Mouse (Mus musculus) CH12.LX (cell line): ENCODE data around the gene Gm8126.
"Not testable (repeated sequence)": the region's sequence is repeated elsewhere in the genome, so short reads cannot be mapped to it uniquely, and the experiment has no call there.

Source experiments
- BHLHE40 ChIP-seq: IDR thresholded peaks from 2 replicates; pipeline ENCODE4 v1.6.1; 2011; ENCODE audit warnings: mild to moderate bottlenecking, low read depth, low read length, improper control_type of control experiment
- CTCF ChIP-seq, 2 experiments: IDR thresholded peaks in 1 of 2; conservative IDR thresholded peaks in 1 of 2; 2 replicates each; pipeline ENCODE4 v1.5.1; 2011 to 2012; ENCODE audit warnings: low read depth in 2 of 2, low read length in 2 of 2, improper control_type of control experiment in 1 of 2, inconsistent platforms in 1 of 2, mild to moderate bottlenecking in 1 of 2, moderate library complexity in 1 of 2
- E2F4 ChIP-seq: IDR thresholded peaks from 2 replicates; pipeline ENCODE4 v1.6.1; 2011; ENCODE audit warnings: low read depth, low read length, improper control_type of control experiment; ENCODE audit not compliant: insufficient replicate concordance
- ELF1 ChIP-seq: IDR thresholded peaks from 2 replicates; pipeline ENCODE4 v1.6.1; 2014; ENCODE audit warnings: low read depth, mild to moderate bottlenecking, inconsistent platforms, low read length, improper control_type of control experiment
- MAFK ChIP-seq: IDR thresholded peaks from 2 replicates; pipeline ENCODE4 v1.6.1; 2011; ENCODE audit warnings: low read length, improper control_type of control experiment; ENCODE audit not compliant: insufficient replicate concordance
- MAZ ChIP-seq: IDR thresholded peaks from 2 replicates; pipeline ENCODE4 v1.6.1; 2012; ENCODE audit warnings: low read depth, mild to moderate bottlenecking, inconsistent platforms, low read length, improper control_type of control experiment, moderate library complexity
- POLR2A ChIP-seq: IDR thresholded peaks from 2 replicates; pipeline ENCODE4 v1.6.1; 2011; ENCODE audit warnings: low read depth, mild to moderate bottlenecking, improper control_type of control experiment, low read length
- POLR2AphosphoS2 ChIP-seq: IDR thresholded peaks from 2 replicates; pipeline ENCODE4 v1.6.1; 2011; ENCODE audit warnings: low read depth, low read length, improper control_type of control experiment
- ZKSCAN1 ChIP-seq: IDR thresholded peaks from 2 replicates; pipeline ENCODE4 v1.6.1; 2012; ENCODE audit warnings: low read depth, inconsistent platforms, low read length, improper control_type of control experiment, borderline replicate concordance

- TF ChIP-seq CTCF (conservative IDR thresholded peaks at IDR 0.05 in 1 of 2, IDR thresholded peaks at IDR 0.05 in 1 of 2; ENCODE audit: low read depth in 2 of 2, low read length in 2 of 2); ELF1; MAZ; POLR2AphosphoS2; MAFK; E2F4; POLR2A; BHLHE40; ZKSCAN1: not testable (repeated sequence)
These were observed at the start of gene Gm8126 for GRCm38 (mm10) chr14:43258349-43258748.
